Mouse (Mus musculus) lung, postnatal 36 days (tissue): ENCODE measurements around the gene Vil1.
A peak's percentile ranks its signal among the peaks of the same experiment; 100 is the strongest.

Experiments used
- DNase-seq: peaks from one replicate; pipeline ENCODE4 v3.0.0; 2022; ENCODE audit warnings: mixed read lengths

The Vil1 gene

GRCm38 (mm10) chr1:74418747-74419439, 9.7 kb downstream of the Vil1 start:
- peak; percentile 35 for DNase-seq

GRCm38 (mm10) chr1:74419440-74419794, 10.2 kb downstream of the Vil1 start:
- peak; percentile 38 for DNase-seq

GRCm38 (mm10) chr1:74423147-74423546, 14.0 kb downstream of the Vil1 start:
- DNase-seq, result no peak

GRCm38 (mm10) chr1:74425845-74426244, 16.7 kb downstream of the Vil1 start:
- DNase-seq, result no peak

- no peak for DNase-seq
Measured at GRCm38 (mm10) chr1:74433220-74433619, 24.0 kb downstream of the Vil1 start.

GRCm38 (mm10) chr1:74434596-74434995, 25.4 kb downstream of the Vil1 start:
- peak; percentile 38 for DNase-seq

GRCm38 (mm10) chr1:74435563-74435962, 26.4 kb downstream of the Vil1 start:
- peak; percentile 69 for DNase-seq

GRCm38 (mm10) chr1:74437702-74438427, 28.7 kb downstream of the Vil1 start:
- DNase-seq, result peak; percentile 87

GRCm38 (mm10) chr1:74439166-74439876, 30.1 kb downstream of the Vil1 start:
- DNase-seq, result peak; percentile 28

GRCm38 (mm10) chr1:74444538-74444937, 35.4 kb downstream of the Vil1 start:
- DNase-seq, result no peak

- DNase-seq, result peak; percentile 46
Measured at GRCm38 (mm10) chr1:74452611-74453045, 43.5 kb downstream of the Vil1 start.

GRCm38 (mm10) chr1:74460273-74460672, 51.1 kb downstream of the Vil1 start:
- DNase-seq, result peak; percentile 73
